Mouse (Mus musculus) limb, embryonic 11.5 days (tissue): ENCODE measurements around the gene Ucn2. TPM values are rescaled to one million over a fixed set of nuclear protein-coding genes. Genes with fewer than 3 reads are reported as not detected.

Source experiments
- ATAC-seq: fragments of 200-750 bp; cut with Nextera tagmentation; 2 replicates; pipeline ENCODE4 v1.8.0; 2017; ENCODE audit warnings: low read depth; ENCODE audit not compliant: insufficient number of reproducible peaks, low FRiP score, low TSS enrichment
- DNase-seq: peaks from one replicate; pipeline ENCODE4 v3.0.0-alpha.2; 2015; ENCODE audit warnings: low spot score
- H3K27ac ChIP-seq: fragments of 300-500 bp; sonication (generic); replicated peaks from 2 replicates; pipeline ENCODE4 v1.5.1; 2014; ENCODE audit warnings: low read depth, mild to moderate bottlenecking, low read length
- H3K27me3 ChIP-seq: fragments of 300-500 bp; sonication (generic); 2 replicates; pipeline ENCODE4 v1.6.1; 2014; ENCODE audit warnings: mild to moderate bottlenecking, low read length, mixed read lengths; ENCODE audit not compliant: control insufficient read depth, insufficient read depth
- H3K36me3 ChIP-seq: fragments of 300-500 bp; sonication (generic); 2 replicates; pipeline ENCODE4 v1.6.1; 2014; ENCODE audit warnings: mild to moderate bottlenecking, low read length, moderate library complexity, mixed read lengths; ENCODE audit not compliant: control insufficient read depth, insufficient read depth
- H3K4me1 ChIP-seq: fragments of 300-500 bp; sonication (generic); 2 replicates; pipeline ENCODE4 v1.6.1; 2014; ENCODE audit warnings: low read length, mixed read lengths; ENCODE audit not compliant: control insufficient read depth, insufficient read depth
- H3K4me2 ChIP-seq: fragments of 300-500 bp; sonication (generic); 2 replicates; pipeline ENCODE4 v1.6.1; 2014; ENCODE audit warnings: low read depth, mild to moderate bottlenecking, moderate library complexity; ENCODE audit not compliant: severe bottlenecking
- H3K4me3 ChIP-seq: fragments of 300-500 bp; sonication (generic); 2 replicates; pipeline ENCODE4 v1.5.1; 2014; ENCODE audit warnings: low read depth, low read length
- H3K9ac ChIP-seq: fragments of 300-500 bp; sonication (generic); 2 replicates; pipeline ENCODE4 v1.6.1; 2014; ENCODE audit warnings: mild to moderate bottlenecking, low read length
- H3K9me3 ChIP-seq: fragments of 300-500 bp; sonication (generic); 2 replicates; pipeline ENCODE4 v1.6.1; 2016; ENCODE audit warnings: low read length; ENCODE audit not compliant: control insufficient read depth
- WGBS: fragments of 180-500 bp; shearing (Covaris S2); extraction: QIAGEN DNeasy Blood & Tissue Kit; methylation state at CpG from one replicate; pipeline ENCODE4 v1.1.7; 2014; 5-methylcytosine and 5-hydroxymethylcytosine counted together
- polyA plus RNA-seq: library from polyadenylated mRNA; unstranded; fragments of >200 nt; fragmentation: Nextera tagmentation; extraction: Ambion mirVana; gene quantifications from 2 replicates; pipeline ENCODE4 v1.2.1, GENCODE M21; 2014

Gene Ucn2
- polyA plus RNA-seq, 1 experiment from 2014 or later, result not detected

DNA sequence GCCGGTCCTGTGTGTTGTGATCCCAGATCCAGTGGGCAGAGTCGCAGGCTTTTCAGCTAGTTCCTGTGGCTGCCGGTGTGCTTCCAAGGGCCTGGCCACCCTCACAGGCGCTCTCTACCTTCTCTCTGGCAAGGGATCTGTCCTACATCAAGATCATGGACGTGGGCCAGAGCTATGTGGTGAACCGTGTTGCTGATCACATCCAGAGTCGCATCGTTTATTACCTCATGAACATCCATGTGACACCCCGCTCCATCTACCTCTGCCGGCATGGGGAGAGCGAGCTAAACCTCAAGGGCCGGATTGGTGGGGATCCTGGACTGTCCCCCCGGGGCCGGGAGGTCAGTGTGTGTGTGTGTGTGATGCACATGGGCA, 24.5 kb downstream of the Ucn2 start:
- no peak for ATAC-seq
- Histone ChIP-seq H3K9me3 (no peaks in the 10 kb centered on the region), H3K4me1 (peaks cover 8% of the 10 kb centered on the region; the same call in 1 of the 2 replicates), H3K4me2 (no peak overlapping the region), H3K9ac (no peak overlapping the region), H3K36me3 (no peaks in the 10 kb centered on the region), H3K4me3 (no peak overlapping the region), H3K27me3 (no peaks in the 10 kb centered on the region), H3K27ac (no peak overlapping the region)
- no peak for DNase-seq
- 74% methylated on average over 14 of the region's 14 CpGs for WGBS

GRCm38 (mm10) chr9:109015397-109015796, 29.6 kb downstream of the Ucn2 start:
- 50% methylated on average over 8 of the region's 8 CpGs for WGBS
- Histone ChIP-seq H3K4me3 (no peak overlapping the region), H3K4me2 (no peak overlapping the region), H3K9me3 (no peaks in the 10 kb centered on the region), H3K27me3 (no peaks in the 10 kb centered on the region), H3K9ac (no peak overlapping the region), H3K4me1 (no peaks in the 10 kb centered on the region), H3K36me3 (no peaks in the 10 kb centered on the region), H3K27ac (no peak overlapping the region)
- DNase-seq (no peak), ATAC-seq (no peak)

- Histone ChIP-seq H3K27ac (no peak overlapping the region), H3K9ac (no peak overlapping the region), H3K27me3 (no peaks in the 10 kb centered on the region), H3K4me1 (no peaks in the 10 kb centered on the region), H3K4me3 (no peak overlapping the region), H3K9me3 (no peaks in the 10 kb centered on the region), H3K36me3 (no peaks in the 10 kb centered on the region), H3K4me2 (no peak overlapping the region)
- DNase-seq (no peak), ATAC-seq (no peak)
- WGBS, result 41% methylated on average over 11 of the region's 11 CpGs
These were observed 31.3 kb downstream of the Ucn2 start for GRCm38 (mm10) chr9:109016973-109017604.

DNA sequence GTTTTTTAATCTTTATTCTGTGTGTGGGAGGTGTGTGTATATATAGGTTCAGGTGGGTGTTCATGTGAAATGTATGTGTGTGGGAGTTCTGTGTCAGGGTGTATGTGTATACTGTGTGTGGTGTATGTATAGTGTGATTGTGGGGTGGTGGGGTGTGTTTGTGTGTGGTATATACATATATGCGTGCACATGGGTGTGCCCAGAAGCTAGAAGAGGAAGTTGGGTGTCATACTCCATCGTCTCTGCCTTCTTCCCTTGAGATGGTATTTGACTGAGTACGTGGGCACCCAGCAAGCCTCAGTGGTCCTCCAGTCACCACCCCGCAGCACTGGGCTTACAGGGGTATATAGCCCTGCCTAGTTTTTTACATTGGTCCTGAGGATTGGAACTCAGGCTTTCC, 35.6 kb downstream of the Ucn2 start:
- Histone ChIP-seq H3K4me2 (no peak overlapping the region), H3K9me3 (no peaks in the 10 kb centered on the region), H3K27me3 (no peaks in the 10 kb centered on the region), H3K27ac (no peak overlapping the region), H3K4me3 (no peak overlapping the region), H3K9ac (no peak overlapping the region), H3K4me1 (no peaks in the 10 kb centered on the region), H3K36me3 (no peaks in the 10 kb centered on the region)
- DNase-seq (no peak), ATAC-seq (no peak)
- WGBS, result 82% methylated on average over 4 of the region's 4 CpGs

DNA sequence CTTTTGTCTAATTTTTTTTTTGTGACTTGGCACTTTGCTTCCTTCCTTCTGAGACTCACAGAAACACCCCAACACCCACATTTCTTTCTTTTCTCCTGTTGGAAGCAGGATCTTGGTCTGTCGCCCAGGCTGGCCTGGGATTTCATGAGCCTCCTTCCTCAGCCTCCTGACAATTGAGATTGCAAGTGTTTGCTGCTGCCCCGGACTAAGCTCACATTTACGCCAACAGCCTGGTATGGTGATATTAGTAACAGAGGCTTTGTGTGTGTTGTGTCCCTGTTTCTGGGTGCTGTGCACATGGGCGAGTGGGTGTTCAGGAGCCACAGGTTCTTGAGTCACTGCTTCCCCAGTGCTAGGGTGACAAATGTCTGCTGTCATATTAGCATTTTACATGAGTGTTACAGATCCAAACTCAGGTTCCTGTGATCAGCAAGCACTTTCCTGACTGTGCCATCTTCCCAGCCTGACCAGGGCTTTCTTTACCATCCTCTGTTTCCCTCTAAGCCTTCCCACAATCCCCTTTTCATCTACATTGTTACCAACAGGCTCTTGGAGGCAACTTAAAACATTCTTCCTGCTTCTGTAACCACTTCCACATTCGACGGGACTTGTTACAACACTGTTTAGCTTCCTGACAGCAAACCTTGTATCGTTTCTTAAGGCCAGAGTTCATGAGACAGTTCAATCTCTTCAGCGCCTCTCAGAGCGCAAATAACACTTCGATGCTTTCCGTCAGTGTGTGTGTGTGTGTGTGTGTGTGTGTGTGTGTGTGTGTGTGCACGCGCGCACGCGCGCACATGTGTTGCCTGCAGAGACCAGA, 37.3 kb downstream of the Ucn2 start:
- no peaks in the 10 kb centered on the region for H3K9me3 ChIP-seq
- H3K9ac ChIP-seq, result no peak overlapping the region
- no peaks in the 10 kb centered on the region for H3K36me3 ChIP-seq
- 91% methylated on average over 17 of the region's 17 CpGs for WGBS
- ATAC-seq (no peak), DNase-seq (no peak)
- H3K4me2 ChIP-seq, result no peak overlapping the region
- no peaks in the 10 kb centered on the region for H3K27me3 ChIP-seq
- H3K4me1 ChIP-seq, result no peaks in the 10 kb centered on the region
- H3K4me3 ChIP-seq, result no peak overlapping the region
- H3K27ac ChIP-seq, result no peak overlapping the region

GRCm38 (mm10) chr9:109027521-109027920, 41.7 kb downstream of the Ucn2 start:
- WGBS, result 86% methylated on average over 8 of the region's 8 CpGs
- Histone ChIP-seq H3K4me2 (no peak overlapping the region), H3K27ac (no peak overlapping the region), H3K9me3 (no peaks in the 10 kb centered on the region), H3K36me3 (no peaks in the 10 kb centered on the region), H3K4me1 (no peaks in the 10 kb centered on the region), H3K27me3 (no peaks in the 10 kb centered on the region), H3K4me3 (no peak overlapping the region), H3K9ac (no peak overlapping the region)
- DNase-seq, result no peak
- ATAC-seq, result no peak

GRCm38 (mm10) chr9:109028421-109028820, 42.6 kb downstream of the Ucn2 start:
- no peak overlapping the region for H3K27ac ChIP-seq
- no peaks in the 10 kb centered on the region for H3K4me1 ChIP-seq
- no peak for ATAC-seq
- no peak overlapping the region for H3K4me3 ChIP-seq
- DNase-seq, result no peak
- no peak overlapping the region for H3K4me2 ChIP-seq
- no peaks in the 10 kb centered on the region for H3K9me3 ChIP-seq
- no peaks in the 10 kb centered on the region for H3K27me3 ChIP-seq
- H3K36me3 ChIP-seq, result no peaks in the 10 kb centered on the region
- H3K9ac ChIP-seq, result no peak overlapping the region
- 79% methylated on average over 3 of the region's 3 CpGs for WGBS

GRCm38 (mm10) chr9:109028919-109029318, 43.1 kb downstream of the Ucn2 start:
- H3K4me3 ChIP-seq, result no peak overlapping the region
- H3K9me3 ChIP-seq, result no peaks in the 10 kb centered on the region
- H3K27me3 ChIP-seq, result no peaks in the 10 kb centered on the region
- DNase-seq (no peak), ATAC-seq (no peak)
- no peak overlapping the region for H3K27ac ChIP-seq
- no peak overlapping the region for H3K4me2 ChIP-seq
- H3K9ac ChIP-seq, result no peak overlapping the region
- H3K4me1 ChIP-seq, result no peaks in the 10 kb centered on the region
- WGBS, result 79% methylated on average over 5 of the region's 5 CpGs
- H3K36me3 ChIP-seq, result no peaks in the 10 kb centered on the region
